Mouse (Mus musculus) cortical plate, adult 2 months (tissue): ENCODE measurements around the gene Zcchc24.

Experiments
- CTCF ChIP-seq: fragments of 200-500 bp; IDR thresholded peaks from 2 replicates; pipeline ENCODE4 v1.5.1; 2011; ENCODE audit warnings: mild to moderate bottlenecking, control low read depth, low read length; ENCODE audit not compliant: insufficient read depth; ENCODE audit errors: extremely low read depth
- POLR2A ChIP-seq: fragments of 200-500 bp; IDR thresholded peaks from 2 replicates; pipeline ENCODE4 v1.6.1; 2011; ENCODE audit warnings: mild to moderate bottlenecking, low read length, control low read depth; ENCODE audit not compliant: insufficient read depth; ENCODE audit errors: extremely low read depth

DNA sequence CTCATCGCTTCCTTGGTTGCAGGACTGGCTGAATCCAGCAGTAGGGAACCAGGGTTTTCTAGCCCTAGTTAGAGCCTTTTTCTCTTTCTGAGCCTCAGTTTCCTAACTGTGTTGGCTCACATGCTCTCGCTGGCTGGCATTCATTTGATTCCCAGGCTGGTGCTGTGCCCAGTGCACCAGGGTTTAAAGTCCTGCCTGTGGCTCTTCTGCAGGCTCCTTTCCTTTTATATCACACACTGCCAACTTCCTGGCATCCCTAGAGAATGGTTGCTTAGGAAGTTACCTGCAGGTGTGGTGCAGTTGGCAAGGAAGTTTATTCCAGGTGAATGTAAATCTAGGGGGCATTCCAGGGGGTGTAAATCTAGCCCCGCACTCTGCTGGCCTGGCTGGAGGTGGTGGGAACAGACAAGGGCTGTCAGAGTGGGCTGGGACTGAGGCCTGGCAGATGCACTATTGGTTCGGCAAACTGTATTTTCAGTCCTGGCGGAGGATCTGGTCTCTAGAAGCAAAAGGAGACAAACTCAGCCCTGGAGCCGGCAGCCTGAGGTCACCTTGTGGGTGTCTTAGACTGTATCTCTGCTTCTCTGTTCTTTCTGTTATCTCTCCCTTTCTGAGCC lies 75.5 kb downstream of the Zcchc24 start:
- TF ChIP-seq CTCF (no peak), POLR2A (no peak)
